Mouse (Mus musculus) inflammation-experienced regulatory T-cells, adult 6 months (primary cell): ENCODE measurements around the gene Lrrd1. TPM values are rescaled to one million over a fixed set of nuclear protein-coding genes. Genes with fewer than 3 reads are reported as not detected.
"Not testable (repeated sequence)": the region's sequence is repeated elsewhere in the genome, so short reads cannot be mapped to it uniquely, and the experiment has no call there.

Source experiments
- ATAC-seq: one replicate; pipeline ENCODE4 v1.8.0; 2017
- polyA plus RNA-seq, 3 experiments: library from polyadenylated mRNA; unstranded; fragments of 100-300 nt; shearing (Covaris generic); gene quantifications; one replicate each; pipeline ENCODE4 v1.2.1; 2017

Gene Lrrd1
- under 1 TPM in 2 of 3 experiments, not detected in 1; 0.79 to 0.83 TPM for polyA plus RNA-seq

DNA sequence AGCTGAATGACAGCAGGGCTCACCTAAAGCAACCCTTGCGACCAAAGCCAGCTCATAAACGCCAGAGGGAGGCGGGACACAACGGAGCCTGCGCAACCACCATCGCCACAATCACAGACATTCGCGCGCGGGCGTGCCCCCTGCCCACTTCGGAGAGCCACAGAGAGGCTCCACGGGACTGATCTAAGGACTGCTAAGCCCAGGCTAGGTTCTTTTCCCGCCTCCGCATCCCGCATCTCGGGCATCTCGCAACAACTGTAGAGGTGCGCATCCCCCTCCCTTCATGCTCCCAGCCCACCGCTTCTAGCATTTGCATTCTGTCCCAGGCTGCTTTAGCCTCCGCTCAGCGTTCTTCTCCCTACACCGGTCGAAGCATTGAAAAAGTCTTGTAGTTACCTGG lies at the start of gene Lrrd1:
Gene Lrrd1, plus strand, starts transcription at position 148 of the 400 bp plus-strand sequence.
- no peak for ATAC-seq

- ATAC-seq = not testable (repeated sequence)
Observed at GRCm38 (mm10) chr5:3797101-3797500, 47.9 kb upstream of the Lrrd1 start.

DNA sequence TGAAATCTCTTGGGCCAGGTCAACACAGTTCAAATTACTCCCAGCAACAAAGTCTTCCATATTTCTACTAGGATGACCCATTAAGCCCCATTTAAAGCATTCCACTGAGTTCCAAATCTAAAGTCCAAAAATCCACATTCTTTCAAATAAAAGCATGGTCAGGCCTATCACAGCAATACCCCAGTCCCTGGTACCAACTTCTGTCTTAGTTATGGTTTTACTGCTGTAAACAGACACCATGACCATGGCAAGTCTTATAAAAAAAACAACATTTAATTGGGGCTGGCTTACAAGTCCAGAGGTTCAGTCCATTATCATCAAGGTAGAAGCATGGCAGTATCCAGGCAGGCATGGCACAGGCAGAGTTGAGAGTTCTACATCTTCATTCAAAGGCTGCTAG lies 46.3 kb upstream of the Lrrd1 start:
- not testable (repeated sequence) for ATAC-seq

- ATAC-seq = no peak
Observed at GRCm38 (mm10) chr5:3800041-3800440, 44.9 kb upstream of the Lrrd1 start.

DNA sequence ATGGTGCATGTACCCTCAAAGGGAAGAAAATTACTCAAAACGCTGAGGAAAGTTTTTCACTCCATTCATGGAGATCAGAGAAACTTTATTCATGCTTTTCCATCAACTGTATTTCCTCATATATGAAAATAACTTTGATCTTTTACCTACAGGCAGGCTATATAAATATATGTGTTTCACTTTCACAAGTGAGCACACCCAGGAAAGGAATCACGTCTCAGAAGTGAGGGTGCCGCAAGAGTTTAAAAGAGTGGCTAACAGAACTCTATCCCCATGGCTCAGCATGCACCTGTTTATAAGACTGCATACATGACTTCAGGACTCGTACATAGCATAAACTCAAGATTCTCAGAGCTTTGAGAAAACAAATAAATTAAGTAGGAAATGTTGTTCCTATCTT lies 44.1 kb upstream of the Lrrd1 start:
- ATAC-seq = peak; percentile 25

GRCm38 (mm10) chr5:3801672-3802432 lies 43.1 kb upstream of the Lrrd1 start:
- peak; percentile 4 for ATAC-seq

GRCm38 (mm10) chr5:3802433-3803291 lies 42.3 kb upstream of the Lrrd1 start, which contains the start of the genes Ankib1 and Krit1:
Ankib1 (minus strand) TSS chr5:3802925.
Krit1 (plus strand) TSS chr5:3803184.
- ATAC-seq = peak; percentile 79

DNA sequence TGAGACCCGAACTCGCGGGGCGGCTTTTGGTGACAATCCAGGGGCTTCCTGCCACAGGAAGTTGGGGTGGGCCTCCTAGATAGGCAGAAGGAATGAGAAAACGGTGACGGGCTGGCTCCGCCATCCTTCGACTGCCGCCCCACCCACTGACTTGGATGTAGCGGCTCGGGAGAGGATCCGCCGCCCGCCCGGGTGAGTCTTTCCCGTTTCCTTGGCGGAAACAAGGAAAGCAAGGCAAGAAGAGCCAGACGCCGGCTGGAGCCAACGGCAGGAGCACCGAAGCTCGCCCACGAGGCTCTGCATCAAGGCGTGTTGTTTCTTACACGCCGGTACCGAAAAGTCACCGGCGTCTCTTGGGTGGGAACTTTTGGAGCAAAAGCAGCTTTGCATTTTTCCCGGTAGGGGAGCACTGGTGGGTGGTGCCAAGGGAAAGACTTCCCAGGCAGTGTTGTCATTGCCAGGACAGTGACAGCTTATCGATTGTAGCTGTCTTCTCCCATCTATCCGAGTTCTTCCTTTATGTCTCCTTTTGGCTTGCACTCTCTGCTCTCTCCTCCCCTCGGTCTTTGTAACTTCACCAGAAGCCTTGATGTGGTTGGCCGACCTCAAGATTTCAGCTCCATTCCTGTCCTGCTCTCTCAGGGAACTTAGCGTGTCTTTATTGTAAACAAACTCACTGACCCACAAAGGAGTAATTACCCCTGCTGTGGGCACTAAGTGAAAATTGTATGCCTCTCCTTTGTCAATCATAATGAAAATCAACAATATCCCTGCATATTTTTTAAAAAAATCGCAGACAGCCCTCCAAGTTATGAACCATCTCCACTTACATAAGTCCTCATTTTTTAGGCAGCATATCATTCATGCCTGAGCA lies 41.4 kb upstream of the Lrrd1 start:
- peak; percentile 53 for ATAC-seq

- no peak for ATAC-seq
Observed at GRCm38 (mm10) chr5:3808472-3808871, 36.5 kb upstream of the Lrrd1 start.

- ATAC-seq = no peak
Observed at GRCm38 (mm10) chr5:3834107-3834506, 10.9 kb upstream of the Lrrd1 start.

GRCm38 (mm10) chr5:3870161-3870560 lies 25.2 kb downstream of the Lrrd1 start:
- ATAC-seq = no peak

GRCm38 (mm10) chr5:3872348-3872747 lies 27.4 kb downstream of the Lrrd1 start:
- ATAC-seq = no peak

GRCm38 (mm10) chr5:3873485-3873884 lies 28.5 kb downstream of the Lrrd1 start:
- no peak for ATAC-seq

DNA sequence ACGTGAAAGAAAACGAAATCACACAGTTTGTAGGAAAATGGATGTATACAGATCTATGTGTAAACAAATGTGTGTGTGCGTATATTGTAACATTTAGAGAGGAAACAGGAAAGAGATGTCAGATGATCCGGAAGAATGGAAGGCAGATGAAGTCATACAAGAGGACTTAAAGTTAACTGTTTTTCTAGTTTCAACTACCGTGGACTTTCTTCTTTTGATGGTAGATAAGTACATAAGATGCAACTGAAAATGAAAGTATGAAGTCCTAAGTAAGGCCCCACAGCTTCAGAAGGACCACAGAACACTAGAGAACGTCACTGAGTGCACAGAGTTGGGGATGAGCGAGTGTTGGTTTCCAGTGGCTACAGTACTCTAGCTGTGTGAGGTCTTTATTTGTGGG lies 41.9 kb downstream of the Lrrd1 start:
- ATAC-seq = peak; percentile 88

GRCm38 (mm10) chr5:3889201-3889600 lies 44.2 kb downstream of the Lrrd1 start:
- ATAC-seq = no peak

- peak; percentile 99 for ATAC-seq
Observed at GRCm38 (mm10) chr5:3893459-3894293, 48.7 kb downstream of the Lrrd1 start, which contains the start of gene Mterf1a. Mterf1a (minus strand) TSS chr5:3893933.

GRCm38 (mm10) chr5:3894294-3894619 lies 49.3 kb downstream of the Lrrd1 start:
- not testable (repeated sequence) for ATAC-seq

GRCm38 (mm10) chr5:3905471-3905870 lies 60.5 kb downstream of the Lrrd1 start:
- no peak for ATAC-seq
